Mouse (Mus musculus): ENCODE data around the gene Ccdc117. TPM values are rescaled to one million over a fixed set of nuclear protein-coding genes. Genes with fewer than 3 reads are reported as not detected.
"Not testable (repeated sequence)": the region's sequence is repeated elsewhere in the genome, so short reads cannot be mapped to it uniquely, and the experiment has no call there.

Ccdc117 gene
- polyA plus RNA-seq, 1 experiment from 2014 or later: 9.9 TPM

DNA sequence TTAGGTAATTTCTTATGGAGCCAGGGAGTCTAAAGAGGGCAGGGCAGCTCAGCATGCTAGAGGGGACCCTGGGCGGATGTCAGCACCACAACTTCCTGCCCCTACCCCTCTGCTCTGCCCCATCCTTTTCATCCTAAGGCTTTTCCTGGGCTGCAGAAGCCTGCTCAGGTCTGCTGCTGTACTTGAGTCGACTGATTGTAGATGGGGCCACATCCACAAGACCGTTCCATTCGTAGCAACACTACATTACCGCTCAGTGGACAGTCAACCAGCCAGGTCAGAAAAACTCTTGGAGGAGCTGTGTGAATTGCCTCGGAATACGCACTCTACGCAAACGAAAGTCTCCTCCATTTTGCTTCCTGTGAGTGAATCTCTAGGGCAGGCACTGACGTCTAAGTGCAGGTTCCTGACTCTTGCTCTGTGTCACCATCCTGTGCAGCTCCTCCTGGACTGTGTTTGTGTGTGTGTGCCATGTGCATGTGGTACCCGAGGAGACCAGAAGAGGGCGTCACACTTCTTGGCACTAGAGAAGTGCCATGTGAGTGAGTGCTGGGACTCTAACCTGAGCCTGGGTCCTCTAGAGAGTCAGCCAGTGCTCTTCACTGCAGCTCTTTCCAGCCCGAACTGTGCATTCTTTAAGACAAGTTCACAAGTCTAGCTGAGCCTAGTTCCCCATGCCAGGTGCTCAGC is 45.3 kb downstream of the Ccdc117 start:
- H3K4me1 ChIP-seq (ENCODE audit: control insufficient read depth, insufficient read depth, low read length): no peaks in the 10 kb centered on the region
- no peak overlapping the region for H3K4me3 ChIP-seq (ENCODE audit: low read depth, low read length)
- H3K4me2 ChIP-seq (ENCODE audit: low read length): no peak overlapping the region
- no peaks in the 10 kb centered on the region for H3K27me3 ChIP-seq (ENCODE audit: control insufficient read depth, insufficient read depth, low read depth, low read length)
- no peak overlapping the region for H3K27ac ChIP-seq (ENCODE audit: low read length)
- H3K9ac ChIP-seq (ENCODE audit: low read depth, low read length): no peak overlapping the region
- no peaks in the 10 kb centered on the region for H3K9me3 ChIP-seq (replicated peaks; ENCODE audit: control insufficient read depth, low read length, poor library complexity, severe bottlenecking)
- 96% methylated on average over 13 of the region's 13 CpGs for WGBS
- ATAC-seq: no peak
- no peaks in the 10 kb centered on the region for H3K36me3 ChIP-seq (ENCODE audit: control insufficient read depth, insufficient read depth, low read length)

DNA sequence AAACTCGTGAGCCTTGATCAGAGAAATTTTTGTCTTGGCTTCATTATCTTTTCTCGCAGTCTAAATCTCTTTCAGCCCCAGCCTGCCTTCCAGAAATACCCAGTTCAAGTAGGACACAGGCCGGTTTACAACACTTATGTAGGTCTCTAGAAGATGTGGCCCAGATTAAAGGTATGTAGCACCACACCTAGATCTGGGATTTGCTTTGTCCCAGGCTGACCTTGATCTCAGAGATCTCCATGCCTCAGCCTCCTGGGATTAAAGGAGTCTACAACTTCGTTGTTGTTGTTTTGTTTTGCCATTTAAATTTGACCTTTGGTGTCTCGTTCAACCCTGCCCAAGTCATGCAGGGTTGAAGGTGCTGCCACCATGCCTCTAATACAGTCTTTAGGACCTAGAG is 46.1 kb downstream of the Ccdc117 start:
- H3K4me2 ChIP-seq (ENCODE audit: low read length): no peak overlapping the region
- H3K4me3 ChIP-seq (ENCODE audit: low read depth, low read length): no peak overlapping the region
- no peak overlapping the region for H3K9ac ChIP-seq (ENCODE audit: low read depth, low read length)
- ATAC-seq: no peak
- H3K9me3 ChIP-seq (replicated peaks; ENCODE audit: control insufficient read depth, low read length, poor library complexity, severe bottlenecking): no peaks in the 10 kb centered on the region
- no peak overlapping the region for H3K27ac ChIP-seq (ENCODE audit: low read length)
- H3K27me3 ChIP-seq (ENCODE audit: control insufficient read depth, insufficient read depth, low read depth, low read length): no peaks in the 10 kb centered on the region
- no peaks in the 10 kb centered on the region for H3K4me1 ChIP-seq (ENCODE audit: control insufficient read depth, insufficient read depth, low read length)
- WGBS: 86% methylated on average over 5 of the region's 5 CpGs
- no peaks in the 10 kb centered on the region for H3K36me3 ChIP-seq (ENCODE audit: control insufficient read depth, insufficient read depth, low read length)

DNA sequence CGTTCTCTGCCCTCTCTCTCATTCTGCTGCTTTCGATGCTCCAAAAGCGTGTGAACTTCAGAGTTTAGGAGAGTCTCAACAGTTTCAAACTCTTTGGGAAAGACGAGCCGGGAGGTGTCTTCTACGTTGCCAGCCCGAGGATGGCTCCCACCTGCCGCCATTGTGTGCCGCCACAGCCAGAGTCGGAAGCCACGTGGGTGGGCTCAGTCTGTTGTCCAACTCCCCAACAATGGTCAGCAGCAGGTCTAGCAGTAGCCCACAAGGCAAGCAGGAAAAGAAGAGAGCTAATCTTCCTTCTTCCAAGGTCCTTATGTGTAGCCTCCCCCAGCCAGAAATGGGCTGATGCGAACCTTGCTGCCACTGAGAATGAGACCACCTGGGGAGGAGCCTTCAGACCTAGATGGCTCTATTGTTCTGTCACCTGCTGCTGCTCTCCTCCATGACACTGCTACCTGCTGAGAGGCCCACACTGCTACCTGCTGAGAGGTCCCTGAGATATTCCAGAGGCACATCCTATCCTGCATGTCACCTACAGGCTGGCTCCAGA is 46.6 kb downstream of the Ccdc117 start:
- H3K4me3 ChIP-seq (ENCODE audit: low read depth, low read length): no peak overlapping the region
- no peak overlapping the region for H3K27ac ChIP-seq (ENCODE audit: low read length)
- WGBS: 48% methylated on average over 12 of the region's 12 CpGs
- H3K9ac ChIP-seq (ENCODE audit: low read depth, low read length): no peak overlapping the region
- no peaks in the 10 kb centered on the region for H3K36me3 ChIP-seq (ENCODE audit: control insufficient read depth, insufficient read depth, low read length)
- no peaks in the 10 kb centered on the region for H3K27me3 ChIP-seq (ENCODE audit: control insufficient read depth, insufficient read depth, low read depth, low read length)
- no peak for ATAC-seq
- H3K4me1 ChIP-seq (ENCODE audit: control insufficient read depth, insufficient read depth, low read length): no peaks in the 10 kb centered on the region
- no peaks in the 10 kb centered on the region for H3K9me3 ChIP-seq (replicated peaks; ENCODE audit: control insufficient read depth, low read length, poor library complexity, severe bottlenecking)
- no peak overlapping the region for H3K4me2 ChIP-seq (ENCODE audit: low read length)

DNA sequence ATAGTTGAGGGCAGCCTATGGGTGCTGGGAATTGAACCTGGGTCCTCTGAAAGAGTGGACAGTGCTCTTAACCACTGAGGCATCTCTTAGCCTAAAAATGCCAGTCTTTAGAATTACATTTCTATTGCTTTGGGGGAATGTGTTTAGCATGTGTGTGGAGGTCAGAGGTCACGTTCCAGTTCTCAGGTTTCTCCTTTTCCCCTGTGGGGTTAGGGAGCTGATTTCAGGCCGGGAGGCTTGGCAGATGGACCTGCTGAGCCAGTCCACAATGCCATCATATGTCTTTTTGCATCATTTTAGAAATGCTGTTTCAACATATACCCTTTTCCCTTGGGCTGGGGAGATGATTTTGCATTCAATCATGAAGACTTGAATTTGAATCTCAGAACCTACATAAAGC is 48.1 kb downstream of the Ccdc117 start:
- no peaks in the 10 kb centered on the region for H3K27me3 ChIP-seq (ENCODE audit: control insufficient read depth, insufficient read depth, low read depth, low read length)
- no peaks in the 10 kb centered on the region for H3K9me3 ChIP-seq (replicated peaks; ENCODE audit: control insufficient read depth, low read length, poor library complexity, severe bottlenecking)
- no peaks in the 10 kb centered on the region for H3K4me1 ChIP-seq (ENCODE audit: control insufficient read depth, insufficient read depth, low read length)
- no peak overlapping the region for H3K4me3 ChIP-seq (ENCODE audit: low read depth, low read length)
- no peak for ATAC-seq
- H3K4me2 ChIP-seq (ENCODE audit: low read length): no peak overlapping the region
- 60% methylated on average over 2 of the region's 2 CpGs for WGBS
- H3K36me3 ChIP-seq (ENCODE audit: control insufficient read depth, insufficient read depth, low read length): no peaks in the 10 kb centered on the region
- H3K27ac ChIP-seq (ENCODE audit: low read length): no peak overlapping the region
- H3K9ac ChIP-seq (ENCODE audit: low read depth, low read length): no peak overlapping the region

DNA sequence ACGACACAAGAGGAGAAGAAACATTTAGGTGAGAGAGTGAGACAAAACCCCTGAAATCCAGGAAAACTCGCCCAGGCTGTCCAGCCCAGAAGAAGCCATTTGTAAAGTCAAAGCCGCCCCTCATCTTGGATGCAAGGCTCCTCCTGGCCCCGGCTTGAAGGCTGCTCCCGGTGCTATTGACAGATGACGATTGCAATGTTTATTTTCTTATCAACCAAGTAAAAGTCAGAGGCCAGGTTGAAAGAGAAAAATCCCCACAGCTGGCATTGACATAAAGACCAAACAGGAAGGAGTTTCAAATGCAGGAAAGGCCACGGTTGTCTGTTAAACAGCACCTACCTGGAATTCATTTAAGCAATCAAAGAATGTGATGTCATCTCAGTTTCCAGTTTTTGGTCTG is 50.1 kb downstream of the Ccdc117 start:
- Histone ChIP-seq H3K4me2 (ENCODE audit: low read length) (no peak overlapping the region), H3K9me3 (replicated peaks; ENCODE audit: control insufficient read depth, low read length, poor library complexity, severe bottlenecking) (no peaks in the 10 kb centered on the region), H3K4me1 (ENCODE audit: control insufficient read depth, insufficient read depth, low read length) (no peaks in the 10 kb centered on the region), H3K4me3 (ENCODE audit: low read depth, low read length) (no peak overlapping the region), H3K27me3 (ENCODE audit: control insufficient read depth, insufficient read depth, low read depth, low read length) (no peaks in the 10 kb centered on the region), H3K27ac (ENCODE audit: low read length) (no peak overlapping the region), H3K9ac (ENCODE audit: low read depth, low read length) (no peak overlapping the region), H3K36me3 (ENCODE audit: control insufficient read depth, insufficient read depth, low read length) (no peaks in the 10 kb centered on the region)
- ATAC-seq: no peak
- WGBS: 81% methylated on average over 7 of the region's 7 CpGs

DNA sequence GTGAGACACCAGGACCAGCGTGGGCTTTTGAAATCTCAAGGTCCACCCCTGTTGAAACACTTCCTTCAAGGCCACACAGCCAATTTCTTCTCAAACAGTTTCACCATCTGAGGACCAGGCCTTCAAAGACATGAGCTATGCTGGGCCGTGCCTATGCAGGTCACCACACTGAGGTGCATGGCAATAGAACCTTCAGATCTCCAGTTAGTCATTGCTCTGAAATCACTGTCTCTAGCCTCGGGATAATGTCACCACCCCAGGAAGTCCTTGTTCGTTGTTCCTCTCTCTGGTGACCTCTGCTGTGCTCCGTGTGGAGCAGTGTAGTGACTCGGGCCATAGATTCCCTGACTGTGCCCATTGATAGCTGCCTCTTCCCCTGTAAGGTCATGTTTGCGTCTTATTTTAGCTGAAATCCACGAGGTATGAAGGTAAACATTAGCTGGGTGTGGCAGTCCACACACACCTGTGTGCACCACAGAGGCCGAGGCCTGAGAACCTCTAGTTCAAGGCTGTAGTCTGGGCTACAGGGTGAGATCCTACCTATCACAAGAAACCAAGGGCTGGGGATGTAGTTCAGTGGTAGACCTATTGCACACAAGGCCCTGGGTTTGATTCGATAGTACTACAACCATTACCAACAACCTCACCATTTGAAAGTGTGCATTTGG is 50.9 kb downstream of the Ccdc117 start:
- Histone ChIP-seq H3K27ac (ENCODE audit: low read length) (no peak overlapping the region), H3K36me3 (ENCODE audit: control insufficient read depth, insufficient read depth, low read length) (no peaks in the 10 kb centered on the region), H3K27me3 (ENCODE audit: control insufficient read depth, insufficient read depth, low read depth, low read length) (no peaks in the 10 kb centered on the region), H3K4me1 (ENCODE audit: control insufficient read depth, insufficient read depth, low read length) (no peaks in the 10 kb centered on the region), H3K4me3 (ENCODE audit: low read depth, low read length) (no peak overlapping the region), H3K4me2 (ENCODE audit: low read length) (no peak overlapping the region), H3K9me3 (replicated peaks; ENCODE audit: control insufficient read depth, low read length, poor library complexity, severe bottlenecking) (no peaks in the 10 kb centered on the region), H3K9ac (ENCODE audit: low read depth, low read length) (no peak overlapping the region)
- WGBS: 84% methylated on average over 10 of the region's 10 CpGs
- no peak for ATAC-seq

DNA sequence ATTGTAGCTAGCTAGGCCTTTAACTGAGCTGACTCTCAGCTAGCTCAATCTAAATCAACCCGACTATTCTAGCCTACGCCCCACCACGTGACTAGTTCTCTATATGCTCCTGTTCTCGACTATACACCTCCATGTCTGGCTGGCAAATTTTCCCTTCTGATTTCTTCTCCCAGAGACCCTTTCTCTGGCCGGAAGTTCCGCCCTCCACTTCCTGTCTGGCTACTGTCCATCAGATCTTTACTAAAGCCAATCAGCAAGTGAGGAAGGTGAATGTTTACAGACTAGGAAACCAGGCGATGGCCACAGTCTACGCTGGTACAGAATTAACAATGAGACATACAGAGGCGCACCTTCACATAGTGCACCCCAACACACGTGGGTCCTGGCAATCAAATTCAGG is 52.6 kb downstream of the Ccdc117 start:
- H3K27me3 ChIP-seq (ENCODE audit: control insufficient read depth, insufficient read depth, low read depth, low read length); ATAC-seq: not testable (repeated sequence)
- 87% methylated on average over 10 of the region's 10 CpGs for WGBS

DNA sequence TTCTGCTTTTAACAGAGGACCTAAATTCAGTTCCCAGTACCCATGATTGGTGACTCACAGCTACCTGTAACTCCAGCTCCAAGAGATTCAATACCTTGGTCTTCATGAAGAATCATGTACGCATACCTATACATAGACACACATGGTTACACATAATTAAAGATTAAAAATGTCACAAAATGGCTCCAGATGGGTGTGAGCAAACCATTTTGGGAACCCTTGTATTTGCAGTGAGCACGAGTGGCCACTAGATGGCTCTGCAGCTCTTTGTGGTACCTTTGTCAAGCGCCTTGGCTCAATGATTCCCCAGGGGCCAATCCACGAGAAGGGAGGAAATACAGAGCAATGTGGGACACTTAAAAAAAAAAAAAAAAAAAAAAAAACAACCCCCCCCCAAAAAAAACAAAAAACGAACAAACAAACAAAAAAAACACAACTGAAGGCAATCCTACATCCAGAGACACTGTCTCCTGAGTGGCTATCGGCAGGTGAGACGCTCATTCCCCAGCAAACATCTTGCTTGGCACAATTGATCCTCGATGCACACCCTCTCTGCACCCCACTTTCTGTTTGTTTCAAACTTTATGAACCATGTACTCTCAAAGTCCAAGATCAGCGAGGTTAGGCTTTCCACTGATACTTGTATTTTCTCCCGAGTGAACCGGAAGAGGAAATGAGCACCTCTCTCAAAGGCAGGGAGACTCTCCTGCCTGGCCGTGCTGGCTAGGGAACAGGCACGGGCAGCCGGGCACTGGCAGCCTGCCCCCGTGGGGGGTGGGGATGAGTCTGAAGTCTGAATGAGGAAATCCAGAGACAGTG is 56.6 kb downstream of the Ccdc117 start:
- H3K27ac ChIP-seq (ENCODE audit: low read length): no peak overlapping the region
- no peaks in the 10 kb centered on the region for H3K9me3 ChIP-seq (replicated peaks; ENCODE audit: control insufficient read depth, low read length, poor library complexity, severe bottlenecking)
- peak overlapping the region; percentile 43 for H3K4me3 ChIP-seq (ENCODE audit: low read depth, low read length)
- peak overlapping the region; percentile 76 for H3K4me2 ChIP-seq (ENCODE audit: low read length)
- H3K36me3 ChIP-seq (ENCODE audit: control insufficient read depth, insufficient read depth, low read length): no peaks in the 10 kb centered on the region
- peak; percentile 77 for ATAC-seq
- peaks cover 2% of the 10 kb centered on the region; the same call in 1 of the 2 replicates for H3K4me1 ChIP-seq (ENCODE audit: control insufficient read depth, insufficient read depth, low read length)
- H3K9ac ChIP-seq (ENCODE audit: low read depth, low read length): peak overlapping the region; percentile 62
- H3K27me3 ChIP-seq (ENCODE audit: control insufficient read depth, insufficient read depth, low read depth, low read length): no peaks in the 10 kb centered on the region
- 19% methylated on average over 15 of the region's 15 CpGs for WGBS

More for the DNA sequence above, 52.6 kb downstream of the Ccdc117 start:
- not testable (repeated sequence) for H3K4me1 ChIP-seq (ENCODE audit: control insufficient read depth, insufficient read depth, low read length); H3K36me3 ChIP-seq (ENCODE audit: control insufficient read depth, insufficient read depth, low read length); H3K4me3 ChIP-seq (ENCODE audit: low read depth, low read length); H3K9me3 ChIP-seq (replicated peaks; ENCODE audit: control insufficient read depth, low read length, poor library complexity, severe bottlenecking); H3K27ac ChIP-seq (ENCODE audit: low read length); H3K4me2 ChIP-seq (ENCODE audit: low read length); H3K9ac ChIP-seq (ENCODE audit: low read depth, low read length)
